Mouse (Mus musculus): Measurements from ENCODE around the gene Tspan13.

The Tspan13 gene

GRCm38 (mm10) chr12:36042348-36042778, at the start of gene Tspan13:
Tspan13 (minus strand) TSS chr12:36042500.
- peak; percentile 86 for DNase-seq (ENCODE audit: low read depth, low spot score)

- DNase-seq (ENCODE audit: low read depth, low spot score) = no peak
These were observed 49.7 kb upstream of the Tspan13 start for GRCm38 (mm10) chr12:36091964-36092363.

GRCm38 (mm10) chr12:36089221-36089620, 46.9 kb upstream of the Tspan13 start:
- no peak for DNase-seq (ENCODE audit: low read depth, low spot score)

GRCm38 (mm10) chr12:36088804-36089203, 46.5 kb upstream of the Tspan13 start:
- no peak for DNase-seq (ENCODE audit: low read depth, low spot score)

GRCm38 (mm10) chr12:36085380-36085779, 43.1 kb upstream of the Tspan13 start:
- no peak for DNase-seq (ENCODE audit: low read depth, low spot score)

- DNase-seq (ENCODE audit: low read depth, low spot score) = no peak
These were observed 36.0 kb upstream of the Tspan13 start for GRCm38 (mm10) chr12:36078101-36078899.

GRCm38 (mm10) chr12:36072860-36073259, 30.6 kb upstream of the Tspan13 start:
- DNase-seq (ENCODE audit: low read depth, low spot score) = no peak

GRCm38 (mm10) chr12:36070231-36070630, 27.9 kb upstream of the Tspan13 start:
- DNase-seq (ENCODE audit: low read depth, low spot score) = no peak

- DNase-seq (ENCODE audit: low read depth, low spot score) = no peak
These were observed 25.2 kb upstream of the Tspan13 start for GRCm38 (mm10) chr12:36067538-36067937.

- DNase-seq (ENCODE audit: low read depth, low spot score) = no peak
These were observed 23.6 kb upstream of the Tspan13 start for GRCm38 (mm10) chr12:36065911-36066310.

GRCm38 (mm10) chr12:36057699-36058098, 15.4 kb upstream of the Tspan13 start:
- DNase-seq (ENCODE audit: low read depth, low spot score) = no peak

GRCm38 (mm10) chr12:36050276-36050675, 8.0 kb upstream of the Tspan13 start:
- DNase-seq (ENCODE audit: low read depth, low spot score) = no peak

GRCm38 (mm10) chr12:36047593-36047992, 5.3 kb upstream of the Tspan13 start:
- DNase-seq (ENCODE audit: low read depth, low spot score) = no peak

GRCm38 (mm10) chr12:36046196-36046595, 3.9 kb upstream of the Tspan13 start:
- DNase-seq (ENCODE audit: low read depth, low spot score) = no peak

GRCm38 (mm10) chr12:36044691-36045090, 2.4 kb upstream of the Tspan13 start:
- no peak for DNase-seq (ENCODE audit: low read depth, low spot score)

- DNase-seq (ENCODE audit: low read depth, low spot score) = peak; percentile 24
These were observed 475 bp downstream of the Tspan13 start for GRCm38 (mm10) chr12:36041703-36042347.

GRCm38 (mm10) chr12:36041281-36041589, 1.1 kb downstream of the Tspan13 start:
- DNase-seq (ENCODE audit: low read depth, low spot score) = no peak

- DNase-seq (ENCODE audit: low read depth, low spot score) = no peak
These were observed 1.6 kb downstream of the Tspan13 start for GRCm38 (mm10) chr12:36040571-36041280.

GRCm38 (mm10) chr12:36039541-36040084, 2.7 kb downstream of the Tspan13 start:
- no peak for DNase-seq (ENCODE audit: low read depth, low spot score)

- DNase-seq (ENCODE audit: low read depth, low spot score) = no peak
These were observed 5.5 kb downstream of the Tspan13 start for GRCm38 (mm10) chr12:36036776-36037175.

- DNase-seq (ENCODE audit: low read depth, low spot score) = no peak
These were observed 6.2 kb downstream of the Tspan13 start for GRCm38 (mm10) chr12:36036121-36036520.

GRCm38 (mm10) chr12:36035501-36035900, 6.8 kb downstream of the Tspan13 start:
- DNase-seq (ENCODE audit: low read depth, low spot score) = no peak

Data from WW6 (cell line).